Mouse (Mus musculus): ENCODE measurements around the gene Pmpca.

Pmpca gene

DNA sequence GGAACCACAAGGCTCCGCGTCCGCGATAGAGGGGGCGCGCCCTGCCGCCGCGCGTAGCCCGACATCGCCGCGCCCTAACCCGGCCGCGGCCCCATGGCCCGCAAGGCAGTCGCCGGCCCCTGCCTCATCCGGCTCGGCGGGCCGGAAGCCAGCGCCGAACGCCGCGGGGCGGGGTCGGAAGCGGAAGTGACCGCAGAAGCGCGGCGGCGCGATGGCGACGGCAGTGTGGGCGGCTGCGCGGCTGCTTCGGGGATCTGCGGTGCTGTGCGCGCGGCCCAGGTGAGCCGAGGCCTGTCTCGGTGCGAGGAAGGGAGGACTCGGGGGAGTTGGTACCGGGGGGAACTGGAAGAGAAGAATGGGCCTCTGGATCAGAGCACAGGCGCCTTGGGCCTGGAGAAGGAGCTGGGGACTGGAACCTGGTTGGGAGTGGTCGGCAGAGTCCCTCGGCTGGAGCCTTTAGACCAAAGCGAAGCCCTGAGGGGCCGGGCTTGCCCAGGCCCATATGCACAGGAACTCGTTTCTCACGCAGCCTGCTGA lies at the start of gene Pmpca, which contains the start of gene Entr1:
TSS of gene Pmpca (plus strand) at position 186 of the 537 bp plus-strand sequence.
TSS of gene Entr1 (minus strand) at position 163 of the 537 bp plus-strand sequence.
- peak; percentile 87 for DNase-seq

- no peak for DNase-seq
Observed at GRCm38 (mm10) chr2:26341510-26341981, 47.6 kb upstream of the Pmpca start.

- peak; percentile 29 for DNase-seq
Observed at GRCm38 (mm10) chr2:26342044-26342443, 47.1 kb upstream of the Pmpca start.

- peak; percentile 27 for DNase-seq
Observed at GRCm38 (mm10) chr2:26342609-26343490, 46.3 kb upstream of the Pmpca start.

DNA sequence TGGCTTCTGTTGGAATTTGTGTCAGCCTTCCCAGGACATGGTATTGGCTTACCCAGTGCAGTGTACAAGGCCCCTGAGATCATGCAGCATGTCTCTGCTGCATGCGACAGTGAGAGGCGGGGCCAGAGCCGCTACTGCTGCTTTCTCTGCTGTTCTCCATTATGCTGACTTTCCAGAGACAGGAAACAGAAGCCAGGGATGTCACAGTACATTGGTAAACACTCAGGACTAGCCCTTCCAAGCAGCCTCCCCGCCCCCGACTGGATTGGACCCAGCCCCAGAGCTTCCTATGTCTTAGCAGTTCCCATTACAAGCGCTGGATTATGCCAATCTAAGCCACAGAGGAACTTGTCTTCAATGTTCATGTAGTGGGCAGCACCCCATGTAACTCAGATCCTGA lies 40.9 kb upstream of the Pmpca start:
- DNase-seq: peak; percentile 31

DNA sequence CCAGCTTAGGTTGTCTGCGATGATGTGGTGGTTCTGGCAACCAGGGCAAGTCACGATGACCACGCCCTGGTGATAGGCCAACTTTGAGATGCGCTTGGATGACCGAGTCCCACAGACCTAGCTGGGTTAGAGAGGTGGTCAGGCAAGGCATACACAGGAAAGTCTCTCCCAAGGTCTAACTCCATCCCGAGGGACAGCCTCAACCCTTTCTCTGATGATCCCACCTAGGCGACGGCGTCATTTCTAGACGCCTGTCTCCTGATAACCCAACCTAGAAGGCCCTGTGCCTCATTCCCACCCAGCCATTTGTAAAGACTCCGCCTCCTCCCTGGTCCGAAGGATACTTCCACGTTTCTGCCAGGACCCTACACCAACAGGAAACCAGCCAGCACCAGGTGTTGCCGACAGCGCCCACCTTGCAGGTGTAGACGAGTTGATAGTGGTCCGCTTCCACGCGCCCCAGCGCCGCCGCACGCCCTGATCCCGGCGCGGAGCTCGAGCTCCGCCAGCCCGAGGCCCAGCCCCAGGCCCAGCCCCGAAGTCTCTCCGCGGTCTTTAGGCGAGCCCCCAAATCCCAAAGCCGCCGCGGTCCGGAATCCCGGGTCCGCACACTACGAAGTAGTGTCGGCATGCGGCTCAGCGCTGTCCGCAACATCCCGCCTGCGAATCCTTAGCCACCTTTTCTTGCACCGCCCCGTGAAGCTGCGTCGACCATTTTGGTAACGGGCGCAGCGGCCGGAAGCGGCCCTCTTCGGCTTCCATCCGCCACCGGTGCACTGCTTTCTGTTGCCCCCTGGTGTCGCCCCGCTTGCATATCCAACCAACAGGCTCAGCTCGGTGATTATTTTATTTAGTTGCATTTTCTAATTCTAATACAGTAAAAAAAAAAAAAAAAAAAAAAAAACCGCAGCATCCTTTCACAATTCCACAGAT lies 37.5 kb upstream of the Pmpca start, which contains the start of gene Dnlz:
TSS of gene Dnlz (minus strand) at position 753 of the 933 bp plus-strand sequence.
- DNase-seq: peak; percentile 91

- DNase-seq: no peak
Observed at GRCm38 (mm10) chr2:26352291-26352910, 36.7 kb upstream of the Pmpca start.

GRCm38 (mm10) chr2:26353066-26353980 lies 35.8 kb upstream of the Pmpca start:
- DNase-seq: no peak

DNA sequence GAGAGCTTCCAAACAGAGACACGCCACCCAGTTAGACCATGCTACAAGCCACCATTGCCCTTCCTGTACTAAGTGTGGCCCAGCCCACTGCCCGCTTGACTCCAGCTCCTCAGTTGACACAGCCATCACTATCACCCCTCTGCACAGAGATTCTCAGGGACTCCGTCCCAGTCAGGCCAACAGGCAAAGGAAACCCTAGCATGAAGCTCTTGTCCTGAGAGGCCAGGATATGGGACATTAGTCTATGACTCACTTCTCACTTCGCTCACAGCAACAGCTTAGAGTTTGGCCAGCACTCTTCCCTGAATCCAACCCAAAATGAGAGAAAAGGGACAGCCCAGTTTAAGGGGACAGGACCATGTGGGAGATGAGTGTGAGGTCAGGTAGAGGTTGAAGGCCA lies 34.7 kb upstream of the Pmpca start:
- no peak for DNase-seq

- DNase-seq: no peak
Observed at GRCm38 (mm10) chr2:26356231-26356630, 32.9 kb upstream of the Pmpca start.

DNA sequence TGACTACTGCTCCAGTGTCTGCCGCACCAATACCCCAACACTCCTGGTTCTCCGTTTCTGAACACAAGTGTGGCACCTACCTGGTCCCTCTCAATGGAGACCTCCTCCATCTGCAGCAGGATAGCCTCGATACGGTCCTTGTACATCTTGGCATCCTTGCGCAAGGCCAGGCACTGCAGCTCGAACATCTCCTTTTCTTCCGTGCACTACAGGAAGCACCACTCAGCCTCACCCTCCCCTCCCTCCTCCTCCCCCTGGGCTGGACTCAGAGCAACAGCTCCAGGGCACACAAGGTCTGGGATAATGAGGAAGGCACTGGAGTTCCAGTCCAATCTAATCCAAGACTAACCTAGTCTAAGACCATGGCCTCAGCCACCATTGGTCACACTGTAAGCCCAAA lies 32.5 kb upstream of the Pmpca start:
- DNase-seq: no peak

GRCm38 (mm10) chr2:26357484-26357883 lies 31.7 kb upstream of the Pmpca start:
- DNase-seq: no peak

- no peak for DNase-seq
Observed at GRCm38 (mm10) chr2:26358667-26359320, 30.3 kb upstream of the Pmpca start.

GRCm38 (mm10) chr2:26359983-26360382 lies 29.2 kb upstream of the Pmpca start:
- peak; percentile 36 for DNase-seq

DNA sequence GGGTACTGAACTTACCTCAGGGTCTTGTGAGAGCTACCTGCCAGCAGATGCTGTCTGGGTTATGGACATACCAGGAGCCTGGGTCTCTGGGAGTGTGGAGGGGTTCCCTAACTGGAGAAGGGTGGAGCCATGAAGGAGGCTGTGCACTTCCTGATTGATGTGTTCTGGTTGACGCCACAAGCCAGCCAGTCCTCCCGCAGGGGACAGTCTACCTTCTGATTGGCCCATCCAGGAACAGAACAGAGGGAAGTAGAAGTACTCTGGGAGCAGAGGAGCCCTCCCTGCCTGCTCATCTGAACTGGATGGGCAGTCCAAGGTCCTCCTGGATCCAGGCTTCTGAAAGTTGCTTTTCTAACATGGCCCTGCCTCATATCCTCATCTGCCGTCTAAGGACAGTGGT lies 28.4 kb upstream of the Pmpca start, which contains the start of gene Card9:
TSS of gene Card9 (minus strand) at position 147 of the 400 bp plus-strand sequence.
- peak; percentile 31 for DNase-seq

DNA sequence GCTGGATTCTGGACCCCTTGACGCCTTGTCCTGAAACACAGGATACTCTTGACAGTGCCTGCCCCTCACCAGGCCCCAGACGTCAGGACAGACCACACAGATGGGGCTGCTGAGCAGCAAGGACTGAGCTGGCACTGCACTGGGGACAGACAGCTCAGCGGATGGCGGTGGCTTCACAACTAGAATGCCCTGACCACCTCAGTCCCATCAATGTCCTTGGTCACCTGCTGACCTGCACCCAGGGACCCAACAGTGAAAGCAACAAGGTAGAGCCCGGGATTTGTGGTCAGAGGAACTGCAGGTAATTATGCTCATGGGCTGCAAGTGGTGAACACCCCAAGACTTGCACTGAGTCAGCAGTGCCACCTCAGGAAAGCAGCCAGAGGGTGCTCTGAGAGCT lies 26.1 kb upstream of the Pmpca start:
- DNase-seq: no peak

DNA sequence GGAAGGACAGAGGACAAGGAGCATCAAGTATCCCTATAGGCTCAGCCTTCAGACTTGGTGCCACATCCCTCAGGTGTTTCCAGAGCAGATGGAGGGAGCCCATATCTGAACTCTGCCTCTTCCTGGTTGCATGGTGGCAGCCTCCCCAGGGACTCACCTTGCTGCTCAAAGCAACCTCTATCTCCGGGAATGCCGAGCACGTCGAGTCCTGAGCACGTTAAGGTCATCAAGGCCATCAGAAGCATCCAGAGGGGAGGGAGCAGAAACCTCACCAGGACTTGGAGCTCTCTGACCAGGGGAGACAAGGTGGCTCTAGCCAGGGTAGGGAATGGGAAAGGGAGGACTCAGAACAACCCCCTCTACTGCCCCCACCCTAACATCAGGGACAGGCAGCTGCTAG lies 25.7 kb upstream of the Pmpca start:
- no peak for DNase-seq

GRCm38 (mm10) chr2:26364738-26365465 lies 24.2 kb upstream of the Pmpca start:
- DNase-seq: no peak

- DNase-seq: no peak
Observed at GRCm38 (mm10) chr2:26367911-26368310, 21.2 kb upstream of the Pmpca start.

GRCm38 (mm10) chr2:26368572-26368971 lies 20.6 kb upstream of the Pmpca start:
- DNase-seq: no peak

Measured in liver (tissue).